Mouse (Mus musculus) midbrain, embryonic 11.5 days (tissue): ENCODE results near the gene Slc1a2. TPM values are rescaled to one million over a fixed set of nuclear protein-coding genes. Genes with fewer than 3 reads are reported as not detected.

Experiments used
- ATAC-seq: fragments of 200-750 bp; cut with Nextera tagmentation; 2 replicates; pipeline ENCODE4 v1.8.0; 2017; ENCODE audit warnings: moderate TSS enrichment, moderate library complexity; ENCODE audit not compliant: low FRiP score
- DNase-seq: peaks from one replicate; pipeline ENCODE4 v3.0.0; 2015; ENCODE audit warnings: low spot score; ENCODE audit errors: missing footprints
- H3K27ac ChIP-seq: fragments of 300-500 bp; sonication (generic); 2 replicates; pipeline ENCODE4 v1.5.1; 2014; ENCODE audit warnings: low read depth, low read length
- H3K27me3 ChIP-seq: fragments of 300-500 bp; sonication (generic); 2 replicates; pipeline ENCODE4 v1.6.1; 2014; ENCODE audit warnings: mild to moderate bottlenecking, low read length, moderate library complexity, mixed read lengths; ENCODE audit not compliant: control insufficient read depth, insufficient read depth
- H3K36me3 ChIP-seq: fragments of 300-500 bp; sonication (generic); 2 replicates; pipeline ENCODE4 v1.6.1; 2014; ENCODE audit warnings: mild to moderate bottlenecking, low read length, moderate library complexity, mixed read lengths; ENCODE audit not compliant: control insufficient read depth, insufficient read depth
- H3K4me1 ChIP-seq: fragments of 300-500 bp; sonication (generic); 2 replicates; pipeline ENCODE4 v1.6.1; 2014; ENCODE audit warnings: low read length; ENCODE audit not compliant: control insufficient read depth, insufficient read depth
- H3K4me2 ChIP-seq: fragments of 300-500 bp; sonication (generic); 2 replicates; pipeline ENCODE4 v1.6.1; 2014; ENCODE audit warnings: mild to moderate bottlenecking, moderate library complexity
- H3K4me3 ChIP-seq: fragments of 300-500 bp; sonication (generic); 2 replicates; pipeline ENCODE4 v1.5.1; 2014; ENCODE audit warnings: low read depth, low read length
- H3K9ac ChIP-seq: fragments of 300-500 bp; sonication (generic); 2 replicates; pipeline ENCODE4 v1.6.1; 2014; ENCODE audit warnings: low read length
- H3K9me3 ChIP-seq: fragments of 300-500 bp; sonication (generic); 2 replicates; pipeline ENCODE4 v1.6.1; 2016; ENCODE audit warnings: low read length; ENCODE audit not compliant: control insufficient read depth
- WGBS: fragments of 180-500 bp; shearing (Covaris S2); extraction: QIAGEN DNeasy Blood & Tissue Kit; methylation state at CpG from one replicate; pipeline ENCODE4 v1.1.7; 2014; 5-methylcytosine and 5-hydroxymethylcytosine counted together
- polyA plus RNA-seq: library from polyadenylated mRNA; unstranded; fragments of >200 nt; fragmentation: Nextera tagmentation; extraction: Ambion mirVana; gene quantifications from 2 replicates; pipeline ENCODE4 v1.2.1, GENCODE M21; 2014

Gene Slc1a2
- polyA plus RNA-seq, 1 experiment from 2014 or later: 15.7 TPM

- Histone ChIP-seq H3K9me3 (no peaks in the 10 kb centered on the region), H3K36me3 (no peaks in the 10 kb centered on the region), H3K9ac (no peak overlapping the region), H3K27me3 (no peaks in the 10 kb centered on the region), H3K27ac (no peak overlapping the region), H3K4me1 (no peaks in the 10 kb centered on the region), H3K4me3 (no peak overlapping the region), H3K4me2 (no peak overlapping the region)
- no peak for DNase-seq
- 82% methylated on average over 1 of the region's 1 CpGs for WGBS
- no peak for ATAC-seq
Observed at GRCm38 (mm10) chr2:102751846-102752245, 93.4 kb downstream of the Slc1a2 start.

GRCm38 (mm10) chr2:102757241-102757860 is 98.9 kb downstream of the Slc1a2 start:
- Histone ChIP-seq H3K9ac (no peak overlapping the region), H3K4me1 (no peaks in the 10 kb centered on the region), H3K36me3 (no peaks in the 10 kb centered on the region), H3K9me3 (no peaks in the 10 kb centered on the region), H3K27me3 (no peaks in the 10 kb centered on the region), H3K27ac (no peak overlapping the region), H3K4me2 (no peak overlapping the region), H3K4me3 (no peak overlapping the region)
- 91% methylated on average over 5 of the region's 5 CpGs for WGBS
- no peak for DNase-seq
- no peak for ATAC-seq

- H3K4me3 ChIP-seq: no peak overlapping the region
- H3K9me3 ChIP-seq: no peaks in the 10 kb centered on the region
- H3K9ac ChIP-seq: no peak overlapping the region
- H3K4me1 ChIP-seq: no peaks in the 10 kb centered on the region
- ATAC-seq (no peak), DNase-seq (no peak)
- 92% methylated on average over 5 of the region's 5 CpGs for WGBS
- no peaks in the 10 kb centered on the region for H3K36me3 ChIP-seq
- no peak overlapping the region for H3K4me2 ChIP-seq
- H3K27me3 ChIP-seq: no peaks in the 10 kb centered on the region
- no peak overlapping the region for H3K27ac ChIP-seq
Observed at GRCm38 (mm10) chr2:102759479-102759878, 101.0 kb downstream of the Slc1a2 start.

GRCm38 (mm10) chr2:102760284-102761072 is 102.0 kb downstream of the Slc1a2 start:
- Histone ChIP-seq H3K27me3 (no peaks in the 10 kb centered on the region), H3K4me2 (no peak overlapping the region), H3K9ac (no peak overlapping the region), H3K4me1 (no peaks in the 10 kb centered on the region), H3K36me3 (no peaks in the 10 kb centered on the region), H3K4me3 (no peak overlapping the region), H3K9me3 (no peaks in the 10 kb centered on the region), H3K27ac (no peak overlapping the region)
- DNase-seq (no peak), ATAC-seq (no peak)
- 89% methylated on average over 5 of the region's 5 CpGs for whole genome bisulfite sequencing

- 92% methylated on average over 3 of the region's 3 CpGs for WGBS
- H3K9me3 ChIP-seq: no peaks in the 10 kb centered on the region
Observed at GRCm38 (mm10) chr2:102763176-102763575, 104.7 kb downstream of the Slc1a2 start.

GRCm38 (mm10) chr2:102763991-102764390 is 105.5 kb downstream of the Slc1a2 start:
- no peak overlapping the region for H3K27ac ChIP-seq
- no peaks in the 10 kb centered on the region for H3K4me1 ChIP-seq
- no peak for ATAC-seq
- no peak overlapping the region for H3K4me2 ChIP-seq
- no peak overlapping the region for H3K9ac ChIP-seq
- 81% methylated on average over 2 of the region's 2 CpGs for WGBS
- no peak for DNase-seq
- H3K27me3 ChIP-seq: no peaks in the 10 kb centered on the region
- no peak overlapping the region for H3K4me3 ChIP-seq
- H3K9me3 ChIP-seq: no peaks in the 10 kb centered on the region
- no peaks in the 10 kb centered on the region for H3K36me3 ChIP-seq

More at GRCm38 (mm10) chr2:102763176-102763575, 104.7 kb downstream of the Slc1a2 start:
- DNase-seq: no peak
- no peak overlapping the region for H3K4me3 ChIP-seq
- ATAC-seq: no peak
- H3K9ac ChIP-seq: no peak overlapping the region
- H3K36me3 ChIP-seq: no peaks in the 10 kb centered on the region
- no peak overlapping the region for H3K4me2 ChIP-seq
- no peaks in the 10 kb centered on the region for H3K27me3 ChIP-seq
- H3K4me1 ChIP-seq: no peaks in the 10 kb centered on the region
- H3K27ac ChIP-seq: no peak overlapping the region

- WGBS: 89% methylated on average over 8 of the region's 8 CpGs
- DNase-seq: no peak
- H3K27me3 ChIP-seq: no peaks in the 10 kb centered on the region
Observed at GRCm38 (mm10) chr2:102764602-102765374, 106.3 kb downstream of the Slc1a2 start.

GRCm38 (mm10) chr2:102768267-102768666 is 109.8 kb downstream of the Slc1a2 start:
- DNase-seq: peak; percentile 56
- no peak overlapping the region for H3K27ac ChIP-seq
- 84% methylated on average over 3 of the region's 3 CpGs for WGBS

More at GRCm38 (mm10) chr2:102764602-102765374, 106.3 kb downstream of the Slc1a2 start:
- H3K4me1 ChIP-seq: no peaks in the 10 kb centered on the region
- H3K4me3 ChIP-seq: no peak overlapping the region
- ATAC-seq: no peak
- H3K4me2 ChIP-seq: no peak overlapping the region
- no peak overlapping the region for H3K9ac ChIP-seq
- H3K9me3 ChIP-seq: no peaks in the 10 kb centered on the region
- no peaks in the 10 kb centered on the region for H3K36me3 ChIP-seq
- no peak overlapping the region for H3K27ac ChIP-seq

GRCm38 (mm10) chr2:102771304-102771703 is 112.8 kb downstream of the Slc1a2 start:
- Histone ChIP-seq H3K4me3 (no peak overlapping the region), H3K27me3 (no peaks in the 10 kb centered on the region), H3K4me2 (no peak overlapping the region), H3K9me3 (no peaks in the 10 kb centered on the region), H3K9ac (no peak overlapping the region), H3K27ac (no peak overlapping the region), H3K4me1 (no peaks in the 10 kb centered on the region), H3K36me3 (no peaks in the 10 kb centered on the region)
- WGBS: 97% methylated on average over 1 of the region's 1 CpGs
- ATAC-seq (no peak), DNase-seq (peak; percentile 19)

More at GRCm38 (mm10) chr2:102768267-102768666, 109.8 kb downstream of the Slc1a2 start:
- no peaks in the 10 kb centered on the region for H3K27me3 ChIP-seq
- no peaks in the 10 kb centered on the region for H3K9me3 ChIP-seq
- H3K36me3 ChIP-seq: no peaks in the 10 kb centered on the region
- H3K4me2 ChIP-seq: no peak overlapping the region
- ATAC-seq: no peak
- H3K4me1 ChIP-seq: no peaks in the 10 kb centered on the region
- no peak overlapping the region for H3K4me3 ChIP-seq
- no peak overlapping the region for H3K9ac ChIP-seq
